Mouse (Mus musculus): ENCODE data around the gene Auts2.

- no peak for TF ChIP-seq BHLHE40 (IDR thresholded peaks at IDR 0.05; ENCODE audit: low read depth, low read length)
- TF ChIP-seq ETS1 (conservative IDR thresholded peaks at IDR 0.05; ENCODE audit: low read depth, low read length) = no peak
- TF ChIP-seq CTCF (conservative IDR thresholded peaks at IDR 0.05 in 1 of 2, IDR thresholded peaks at IDR 0.05 in 1 of 2; ENCODE audit: low read depth in 2 of 2, low read length in 2 of 2) = no peak
- no peak for TF ChIP-seq POLR2A (IDR thresholded peaks at IDR 0.05; ENCODE audit: low read depth, low read length)
- TF ChIP-seq KAT2A (IDR thresholded peaks at IDR 0.05; ENCODE audit: insufficient replicate concordance, low read length) = no peak
- TF ChIP-seq HCFC1 (IDR thresholded peaks at IDR 0.05; ENCODE audit: low read depth, low read length) = no peak
- no peak for TF ChIP-seq RCOR1 (conservative IDR thresholded peaks at IDR 0.05; ENCODE audit: low read depth, low read length)
- TF ChIP-seq MAZ (IDR thresholded peaks at IDR 0.05; ENCODE audit: low read depth, low read length) = no peak
- TF ChIP-seq MAX (IDR thresholded peaks at IDR 0.05; ENCODE audit: low read length) = no peak
- no peak for TF ChIP-seq USF2 (conservative IDR thresholded peaks at IDR 0.05; ENCODE audit: low read depth, low read length)
Measured at GRCm38 (mm10) chr5:131912983-131913382, 630.2 kb downstream of the Auts2 start.

Data from CH12.LX (cell line).